Mouse (Mus musculus) G1E (cell line): ENCODE results near the gene Rasl2-9. TPM values are rescaled to one million over a fixed set of nuclear protein-coding genes. Genes with fewer than 3 reads are reported as not detected.

ENCODE experiments used
- ATAC-seq: 2 replicates; pipeline ENCODE4 v1.8.0; 2016; ENCODE audit warnings: mild to moderate bottlenecking; ENCODE audit not compliant: insufficient number of reproducible peaks, poor library complexity, low FRiP score, severe bottlenecking; ENCODE audit errors: extremely low read depth
- DNase-seq: peaks from one replicate; pipeline ENCODE4 v3.0.0; 2012; ENCODE audit warnings: low spot score
- H3K27me3 ChIP-seq: 2 replicates; pipeline ENCODE4 v1.6.1; 2012; ENCODE audit warnings: mild to moderate bottlenecking, low read length, inconsistent platforms; ENCODE audit not compliant: insufficient read depth
- H3K36me3 ChIP-seq: replicated peaks from 2 replicates; pipeline ENCODE3; 2012; ENCODE audit warnings: mild to moderate bottlenecking, inconsistent platforms
- H3K4me1 ChIP-seq: 2 replicates; pipeline ENCODE4 v1.6.1; 2012; ENCODE audit warnings: low read depth, low read length, inconsistent platforms, mixed read lengths; ENCODE audit not compliant: insufficient read depth
- H3K4me3 ChIP-seq: 2 replicates; pipeline ENCODE4 v1.5.1; 2012; ENCODE audit warnings: low read depth, mild to moderate bottlenecking, inconsistent platforms, low read length, moderate library complexity, mixed read lengths
- H3K9me3 ChIP-seq: replicated peaks from 2 replicates; pipeline ENCODE4 v1.6.1; 2012; ENCODE audit warnings: inconsistent platforms
- CTCF ChIP-seq: IDR thresholded peaks from 2 replicates; pipeline ENCODE4 v1.5.1; 2012; ENCODE audit warnings: low read depth, low read length, inconsistent platforms, mixed read lengths
- GATA1 ChIP-seq: IDR thresholded peaks from 2 replicates; pipeline ENCODE4 v1.6.1; 2012; ENCODE audit warnings: borderline replicate concordance, low read length, inconsistent platforms, mixed read lengths
- GATA2 ChIP-seq: IDR thresholded peaks from 2 replicates; pipeline ENCODE4 v1.6.1; 2012; ENCODE audit warnings: low read depth, low read length, inconsistent platforms, borderline replicate concordance
- POLR2AphosphoS5 ChIP-seq: IDR thresholded peaks from 2 replicates; pipeline ENCODE4 v1.6.1; 2012; ENCODE audit warnings: low read depth, low read length, inconsistent platforms; ENCODE audit not compliant: insufficient replicate concordance
- TAL1 ChIP-seq: conservative IDR thresholded peaks from 2 replicates; pipeline ENCODE4 v1.6.1; 2012; ENCODE audit warnings: low read depth, low read length, inconsistent platforms, mixed read lengths
- polyA plus RNA-seq: library from polyadenylated mRNA; stranded (reverse); fragments of >175 nt; gene quantifications from 2 replicates; pipeline ENCODE4 v1.2.3, GENCODE M21; 2012
- total RNA-seq, 2 experiments: library from RNA; stranded (forward) in 1 of 2; stranded (reverse) in 1 of 2; fragments of 200-1000 nt in 1 of 2; fragments of >200 nt in 1 of 2; fragmentation: Nextera tagmentation in 1 of 2; gene quantifications; 2 replicates each; pipeline ENCODE4 v1.2.3; 2014 to 2017

Gene Rasl2-9
- total and polyA plus RNA-seq, 3 experiments: 0.42 to 4.0 (median 2.0) TPM

- no peak overlapping the region for H3K4me3 ChIP-seq
- peaks cover 99% of the 10 kb centered on the region for H3K36me3 ChIP-seq
- no peaks in the 10 kb centered on the region for H3K9me3 ChIP-seq
- H3K27me3 ChIP-seq: no peaks in the 10 kb centered on the region
- no peak for DNase-seq
- no peak for ATAC-seq
- no peak for TF ChIP-seq GATA2
- H3K4me1 ChIP-seq: peaks cover 65% of the 10 kb centered on the region
Measured at GRCm38 (mm10) chr7:5092381-5092780, 33.4 kb downstream of the Rasl2-9 start.

GRCm38 (mm10) chr7:5091008-5091728 lies 34.6 kb downstream of the Rasl2-9 start:
- peaks cover 99% of the 10 kb centered on the region for H3K36me3 ChIP-seq
- no peak for DNase-seq
- no peak for TF ChIP-seq CTCF
- no peak for TF ChIP-seq GATA1
- no peak for TF ChIP-seq TAL1
- TF ChIP-seq POLR2AphosphoS5: no peak
- no peaks in the 10 kb centered on the region for H3K9me3 ChIP-seq
- peaks cover 66% of the 10 kb centered on the region for H3K4me1 ChIP-seq
- H3K4me3 ChIP-seq: no peak overlapping the region
- no peak for ATAC-seq
- no peaks in the 10 kb centered on the region for H3K27me3 ChIP-seq

GRCm38 (mm10) chr7:5089853-5090252 lies 35.9 kb downstream of the Rasl2-9 start:
- DNase-seq (no peak), ATAC-seq (no peak)
- H3K4me3 ChIP-seq: no peak overlapping the region; the same call in 1 of the 2 replicates
- no peaks in the 10 kb centered on the region for H3K9me3 ChIP-seq
- TF ChIP-seq GATA2: no peak
- TF ChIP-seq GATA1: no peak
- TF ChIP-seq TAL1: no peak
- TF ChIP-seq CTCF: no peak
- TF ChIP-seq POLR2AphosphoS5: no peak
- peaks cover 70% of the 10 kb centered on the region for H3K4me1 ChIP-seq
- peaks cover 99% of the 10 kb centered on the region for H3K36me3 ChIP-seq
- H3K27me3 ChIP-seq: no peaks in the 10 kb centered on the region

- no peak overlapping the region for H3K4me3 ChIP-seq
- DNase-seq (no peak), ATAC-seq (no peak)
- no peak for TF ChIP-seq CTCF
- no peak for TF ChIP-seq GATA2
- TF ChIP-seq GATA1: no peak
- H3K36me3 ChIP-seq: peaks cover 96% of the 10 kb centered on the region
- H3K4me1 ChIP-seq: peaks cover 72% of the 10 kb centered on the region
- H3K9me3 ChIP-seq: no peaks in the 10 kb centered on the region
- H3K27me3 ChIP-seq: no peaks in the 10 kb centered on the region
Measured at GRCm38 (mm10) chr7:5087886-5088285, 37.9 kb downstream of the Rasl2-9 start.

- ATAC-seq (no peak), DNase-seq (no peak)
- no peaks in the 10 kb centered on the region for H3K27me3 ChIP-seq
- TF ChIP-seq CTCF: no peak
- no peak for TF ChIP-seq POLR2AphosphoS5
- TF ChIP-seq GATA1: no peak
- no peak for TF ChIP-seq TAL1
- TF ChIP-seq GATA2: no peak
- H3K4me1 ChIP-seq: peaks cover 73% of the 10 kb centered on the region
- H3K36me3 ChIP-seq: peaks cover 94% of the 10 kb centered on the region
- H3K9me3 ChIP-seq: no peaks in the 10 kb centered on the region
- H3K4me3 ChIP-seq: no peak overlapping the region
Measured at GRCm38 (mm10) chr7:5086921-5087440, 38.8 kb downstream of the Rasl2-9 start.

GRCm38 (mm10) chr7:5085512-5085911 lies 40.2 kb downstream of the Rasl2-9 start:
- Histone ChIP-seq H3K9me3 (no peaks in the 10 kb centered on the region), H3K27me3 (no peaks in the 10 kb centered on the region), H3K4me1 (peaks cover 68% of the 10 kb centered on the region), H3K36me3 (peaks cover 81% of the 10 kb centered on the region), H3K4me3 (no peak overlapping the region)
- ATAC-seq: peak; percentile 18; the same call in 1 of the 2 replicates
- DNase-seq: no peak
- TF ChIP-seq TAL1 (no peak), CTCF (no peak), GATA2 (no peak), GATA1 (no peak), POLR2AphosphoS5 (no peak)
